Mouse (Mus musculus) midbrain, embryonic 15.5 days (tissue): ENCODE measurements around the gene Eea1. TPM values are rescaled to one million over a fixed set of nuclear protein-coding genes. Genes with fewer than 3 reads are reported as not detected.
"Not testable (repeated sequence)": the region's sequence is repeated elsewhere in the genome, so short reads cannot be mapped to it uniquely, and the experiment has no call there.

ENCODE experiments used
- ATAC-seq: fragments of 200-750 bp; cut with Nextera tagmentation; replicated peaks from 2 replicates; pipeline ENCODE4 v1.8.0; 2017; ENCODE audit warnings: moderate TSS enrichment
- H3K27ac ChIP-seq: fragments of 300-500 bp; sonication (generic); 2 replicates; pipeline ENCODE4 v1.5.1; 2015; ENCODE audit warnings: mild to moderate bottlenecking, inconsistent platforms
- H3K27me3 ChIP-seq: fragments of 300-500 bp; sonication (generic); replicated peaks from 2 replicates; pipeline ENCODE4 v1.6.1; 2015; ENCODE audit warnings: inconsistent platforms
- H3K36me3 ChIP-seq: fragments of 300-500 bp; sonication (generic); replicated peaks from 2 replicates; pipeline ENCODE4 v1.6.1; 2015; ENCODE audit warnings: inconsistent platforms
- H3K4me1 ChIP-seq: fragments of 300-500 bp; sonication (generic); 2 replicates; pipeline ENCODE4 v1.6.1; 2015; ENCODE audit warnings: inconsistent platforms
- H3K4me2 ChIP-seq: fragments of 300-500 bp; sonication (generic); 2 replicates; pipeline ENCODE4 v1.6.1; 2015; ENCODE audit warnings: inconsistent platforms, mild to moderate bottlenecking, moderate library complexity
- H3K4me3 ChIP-seq: fragments of 300-500 bp; sonication (generic); 2 replicates; pipeline ENCODE4 v1.5.1; 2015; ENCODE audit warnings: mild to moderate bottlenecking, inconsistent platforms
- H3K9ac ChIP-seq: fragments of 300-500 bp; sonication (generic); 2 replicates; pipeline ENCODE4 v1.6.1; 2015; ENCODE audit warnings: mild to moderate bottlenecking, inconsistent platforms
- H3K9me3 ChIP-seq: fragments of 300-500 bp; sonication (generic); 2 replicates; pipeline ENCODE4 v1.6.1; 2016; ENCODE audit warnings: inconsistent platforms
- WGBS: fragments of 180-500 bp; shearing (Covaris S2); methylation state at CpG from one replicate; pipeline ENCODE4 v1.1.7; 2015; ENCODE audit warnings: mixed read lengths; 5-methylcytosine and 5-hydroxymethylcytosine counted together
- polyA plus RNA-seq: library from polyadenylated mRNA; unstranded; fragments of >200 nt; fragmentation: Nextera tagmentation; extraction: Ambion mirVana; gene quantifications from 2 replicates; pipeline ENCODE4 v1.2.1, GENCODE M21; 2015

Eea1 gene
- polyA plus RNA-seq, 1 experiment from 2014 or later, result 22.7 TPM

DNA sequence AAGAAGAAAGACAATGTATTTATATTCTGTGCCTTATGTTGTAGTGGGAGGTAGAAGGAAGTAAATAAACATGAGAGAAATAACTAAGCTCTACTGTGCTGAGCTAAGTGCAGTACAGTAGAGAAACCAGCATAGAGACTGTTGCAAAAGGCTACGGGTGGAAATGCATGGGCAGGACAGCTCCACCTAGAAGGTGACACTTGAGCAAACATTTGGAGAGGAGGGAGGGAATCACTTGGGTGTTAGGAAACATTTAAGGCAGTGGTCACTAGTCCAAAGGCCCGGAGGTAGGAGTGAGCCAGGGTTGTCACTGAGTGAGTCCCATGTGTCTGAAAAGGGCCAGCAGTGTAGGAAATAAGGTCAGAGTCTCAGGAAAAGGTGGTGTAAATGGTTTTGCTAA, 77.0 kb downstream of the Eea1 start:
- H3K27me3 ChIP-seq, result no peaks in the 10 kb centered on the region
- no peak overlapping the region for H3K4me3 ChIP-seq
- H3K27ac ChIP-seq, result no peak overlapping the region
- no peak for ATAC-seq
- WGBS, result 90% methylated on average over 2 of the region's 2 CpGs
- no peaks in the 10 kb centered on the region for H3K9me3 ChIP-seq
- no peaks in the 10 kb centered on the region for H3K4me1 ChIP-seq
- H3K9ac ChIP-seq, result no peak overlapping the region
- H3K4me2 ChIP-seq, result no peak overlapping the region
- H3K36me3 ChIP-seq, result peaks cover 11% of the 10 kb centered on the region

DNA sequence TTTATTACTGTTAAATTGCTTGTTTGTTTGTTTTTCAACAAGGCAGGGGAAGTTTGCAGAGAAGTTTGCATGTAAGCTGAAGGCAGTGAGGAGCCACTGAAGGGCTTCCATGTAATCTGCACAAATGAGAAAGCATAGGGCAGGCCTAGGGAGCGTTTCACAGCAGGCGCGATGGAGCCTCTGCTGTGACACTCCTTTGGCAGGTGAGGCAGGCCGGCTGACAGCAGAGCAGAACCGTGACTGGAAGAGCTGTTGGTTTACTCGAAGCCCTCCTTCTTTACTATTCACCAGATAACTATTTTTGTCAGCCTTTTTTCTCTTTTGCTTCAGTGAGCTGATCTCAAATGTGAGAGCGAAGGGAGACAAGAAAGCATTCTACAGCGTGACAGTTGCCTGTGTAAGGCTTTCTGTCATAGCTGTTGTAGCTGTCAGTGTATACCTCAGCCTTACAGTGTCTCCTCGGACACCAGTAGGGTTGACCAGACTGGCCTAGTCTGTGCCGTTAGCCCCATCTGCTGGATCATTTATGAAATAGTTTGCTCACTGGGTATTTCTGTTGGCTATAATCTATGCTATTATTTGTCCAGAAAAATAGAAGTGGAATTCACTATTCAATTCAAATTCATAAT, 93.0 kb downstream of the Eea1 start:
- Histone ChIP-seq H3K27ac (no peak overlapping the region), H3K9ac (no peak overlapping the region), H3K27me3 (no peaks in the 10 kb centered on the region), H3K4me2 (no peak overlapping the region), H3K9me3 (no peaks in the 10 kb centered on the region), H3K4me3 (no peak overlapping the region), H3K36me3 (peaks cover under 1% of the 10 kb centered on the region), H3K4me1 (no peaks in the 10 kb centered on the region)
- ATAC-seq, result peak; percentile 94
- WGBS, result 45% methylated on average over 10 of the region's 10 CpGs

- Histone ChIP-seq H3K4me2 (no peak overlapping the region), H3K4me3 (no peak overlapping the region), H3K27ac (no peak overlapping the region), H3K9me3 (no peaks in the 10 kb centered on the region), H3K9ac (no peak overlapping the region), H3K36me3 (peaks cover 7% of the 10 kb centered on the region), H3K4me1 (no peaks in the 10 kb centered on the region), H3K27me3 (no peaks in the 10 kb centered on the region)
- WGBS, result 75% methylated on average over 3 of the region's 3 CpGs
- ATAC-seq, result no peak
Observed at GRCm38 (mm10) chr10:96034106-96034505, 93.7 kb downstream of the Eea1 start.

DNA sequence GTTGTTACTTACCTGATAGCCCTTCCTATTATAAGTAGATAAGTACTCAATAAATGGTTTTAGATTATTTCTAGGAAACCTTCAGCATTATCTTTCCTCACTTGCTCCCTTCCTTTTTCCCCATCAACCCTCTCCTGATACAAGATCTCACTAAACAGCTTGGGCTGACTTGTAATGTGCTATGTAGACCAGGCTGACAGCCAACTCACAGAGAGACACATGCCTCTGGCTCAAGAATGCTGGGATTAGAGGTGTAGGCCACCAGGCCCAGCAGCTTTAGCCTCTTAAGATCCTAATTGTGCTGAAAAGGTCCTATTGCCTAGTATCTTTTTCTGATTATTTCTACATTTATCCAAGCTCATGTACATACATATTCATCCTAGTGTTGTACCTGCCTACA, 95.5 kb downstream of the Eea1 start:
- no peaks in the 10 kb centered on the region for H3K4me1 ChIP-seq
- H3K27ac ChIP-seq, result no peak overlapping the region
- H3K9me3 ChIP-seq, result no peaks in the 10 kb centered on the region
- no peak overlapping the region for H3K4me2 ChIP-seq
- H3K36me3 ChIP-seq, result peaks cover 9% of the 10 kb centered on the region
- no peaks in the 10 kb centered on the region for H3K27me3 ChIP-seq
- no peak overlapping the region for H3K4me3 ChIP-seq
- ATAC-seq, result no peak
- H3K9ac ChIP-seq, result no peak overlapping the region

DNA sequence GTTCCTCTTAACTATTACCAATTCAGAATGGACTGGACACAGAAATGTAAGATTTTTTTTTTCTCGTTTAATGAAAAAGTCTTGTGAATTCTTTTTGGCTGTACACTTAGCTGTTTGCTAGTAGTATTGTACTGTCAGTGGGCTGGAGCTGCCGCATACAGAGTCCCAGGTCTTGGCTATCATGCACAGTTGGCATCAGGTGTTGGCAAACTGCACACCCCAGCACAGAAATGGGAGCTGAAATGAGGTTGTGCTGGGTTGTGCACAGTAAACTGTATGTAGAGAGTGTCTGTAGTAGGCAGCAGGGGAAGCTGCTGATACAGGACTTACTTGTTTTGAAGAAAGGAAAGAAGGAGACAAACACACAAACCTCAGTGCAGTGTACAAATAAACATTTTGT, 103.8 kb downstream of the Eea1 start:
- no peak overlapping the region for H3K27ac ChIP-seq
- H3K4me3 ChIP-seq, result no peak overlapping the region
- H3K36me3 ChIP-seq, result peaks cover under 1% of the 10 kb centered on the region; the same call in 1 of the 2 replicates
- no peak for ATAC-seq
- H3K4me1 ChIP-seq, result no peaks in the 10 kb centered on the region
- H3K27me3 ChIP-seq, result no peaks in the 10 kb centered on the region
- H3K9me3 ChIP-seq, result no peaks in the 10 kb centered on the region
- 90% methylated on average over 2 of the region's 2 CpGs for WGBS
- H3K9ac ChIP-seq, result no peak overlapping the region
- no peak overlapping the region for H3K4me2 ChIP-seq

GRCm38 (mm10) chr10:96047960-96048536, 107.6 kb downstream of the Eea1 start:
- Histone ChIP-seq H3K4me3 (no peak overlapping the region), H3K4me1 (no peaks in the 10 kb centered on the region), H3K27ac (no peak overlapping the region), H3K9me3 (no peaks in the 10 kb centered on the region), H3K9ac (no peak overlapping the region), H3K4me2 (no peak overlapping the region), H3K27me3 (no peaks in the 10 kb centered on the region), H3K36me3 (no peaks in the 10 kb centered on the region)
- WGBS, result 33% methylated on average over 9 of the region's 9 CpGs
- no peak for ATAC-seq

DNA sequence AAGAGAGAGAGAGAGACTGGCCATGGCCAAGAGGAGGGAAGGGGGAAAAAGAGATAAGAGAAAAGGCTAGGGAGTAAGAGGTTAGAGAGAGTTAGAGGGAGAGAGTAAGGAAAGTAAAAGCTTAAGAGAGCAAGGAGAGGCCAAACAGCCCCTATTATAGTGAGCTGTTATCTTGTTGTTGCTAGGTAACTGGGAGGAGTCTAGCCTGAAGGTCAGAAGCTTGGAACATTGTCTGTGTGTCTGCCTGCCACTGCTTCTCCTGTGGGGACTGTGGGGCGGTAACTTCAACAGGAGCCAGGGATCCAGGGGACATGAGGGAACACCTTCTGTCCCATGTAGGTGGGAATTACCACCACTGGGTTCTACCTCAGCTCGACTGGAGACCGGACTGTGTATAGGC, 108.1 kb downstream of the Eea1 start:
- H3K9me3 ChIP-seq, result no peaks in the 10 kb centered on the region
- H3K36me3 ChIP-seq, result no peaks in the 10 kb centered on the region
- no peak overlapping the region for H3K4me3 ChIP-seq
- no peak overlapping the region for H3K9ac ChIP-seq
- no peak for ATAC-seq
- no peaks in the 10 kb centered on the region for H3K27me3 ChIP-seq
- 85% methylated on average over 3 of the region's 3 CpGs for WGBS
- no peaks in the 10 kb centered on the region for H3K4me1 ChIP-seq
- no peak overlapping the region for H3K4me2 ChIP-seq
- no peak overlapping the region for H3K27ac ChIP-seq

DNA sequence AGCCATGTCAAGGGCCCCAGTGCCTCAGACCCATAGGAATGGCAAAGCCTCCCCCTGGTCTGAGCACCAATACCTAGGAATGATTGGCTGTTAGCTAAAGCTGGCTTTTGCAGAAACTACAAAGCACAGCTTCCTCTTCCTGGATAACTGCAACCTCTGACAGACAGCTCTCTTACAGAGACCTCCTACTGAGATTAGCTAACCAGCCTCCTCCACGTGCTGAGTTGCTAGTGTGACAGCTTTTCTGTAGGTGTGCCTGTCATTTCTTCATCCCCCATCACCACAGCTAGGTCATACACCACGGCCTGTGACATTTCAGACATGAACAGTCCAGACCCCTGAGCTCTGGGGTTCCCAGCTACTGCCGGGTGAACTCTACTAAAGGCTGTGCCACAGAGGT, 126.9 kb downstream of the Eea1 start:
- no peak for ATAC-seq
- no peak overlapping the region for H3K9ac ChIP-seq
- H3K27me3 ChIP-seq, result no peaks in the 10 kb centered on the region
- H3K9me3 ChIP-seq, result no peaks in the 10 kb centered on the region
- no peaks in the 10 kb centered on the region for H3K4me1 ChIP-seq
- 58% methylated on average over 3 of the region's 3 CpGs for WGBS
- H3K4me3 ChIP-seq, result no peak overlapping the region
- H3K27ac ChIP-seq, result no peak overlapping the region
- no peaks in the 10 kb centered on the region for H3K36me3 ChIP-seq
- H3K4me2 ChIP-seq, result no peak overlapping the region

DNA sequence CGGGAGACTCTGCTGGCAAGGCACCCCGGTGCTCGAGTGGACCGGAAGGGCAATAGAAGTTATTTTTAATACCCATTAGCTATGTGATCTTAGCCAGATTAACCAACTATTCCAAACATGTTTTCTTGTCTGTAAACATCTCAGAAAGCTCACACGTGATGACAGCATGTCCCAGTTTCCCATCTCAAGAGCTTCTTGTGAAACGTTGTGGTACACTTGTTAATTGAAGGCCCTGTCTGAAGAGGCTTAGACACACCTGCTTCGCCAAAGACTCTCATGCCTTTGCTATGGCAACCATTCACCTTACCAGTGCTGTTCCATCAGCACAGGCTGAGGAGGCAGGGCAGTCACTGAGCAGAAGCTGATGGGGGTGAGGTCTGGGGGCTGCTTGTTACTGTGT, 133.9 kb downstream of the Eea1 start:
- Histone ChIP-seq H3K4me2 (no peak overlapping the region), H3K9ac (no peak overlapping the region), H3K4me1 (peaks cover 7% of the 10 kb centered on the region; the same call in 1 of the 2 replicates), H3K9me3 (no peaks in the 10 kb centered on the region), H3K4me3 (no peak overlapping the region), H3K27ac (no peak overlapping the region), H3K36me3 (no peaks in the 10 kb centered on the region), H3K27me3 (no peaks in the 10 kb centered on the region)
- no peak for ATAC-seq
- WGBS, result 88% methylated on average over 7 of the region's 7 CpGs

- 82% methylated on average over 4 of the region's 4 CpGs for WGBS
- no peak overlapping the region for H3K9ac ChIP-seq
- no peak for ATAC-seq
Observed at GRCm38 (mm10) chr10:96075403-96075802, 135.0 kb downstream of the Eea1 start.

GRCm38 (mm10) chr10:96075880-96076279, 135.4 kb downstream of the Eea1 start:
- ATAC-seq, result no peak
- Histone ChIP-seq H3K4me2 (no peak overlapping the region), H3K4me3 (no peak overlapping the region), H3K4me1 (peaks cover 7% of the 10 kb centered on the region; the same call in 1 of the 2 replicates), H3K36me3 (no peaks in the 10 kb centered on the region), H3K27ac (no peak overlapping the region), H3K9me3 (no peaks in the 10 kb centered on the region), H3K9ac (no peak overlapping the region), H3K27me3 (no peaks in the 10 kb centered on the region)
- 15% methylated on average over 7 of the region's 7 CpGs for WGBS

More at GRCm38 (mm10) chr10:96075403-96075802, 135.0 kb downstream of the Eea1 start:
- Histone ChIP-seq H3K4me1 (peaks cover 7% of the 10 kb centered on the region; the same call in 1 of the 2 replicates), H3K27ac (no peak overlapping the region), H3K4me3 (no peak overlapping the region), H3K27me3 (no peaks in the 10 kb centered on the region), H3K9me3 (no peaks in the 10 kb centered on the region), H3K4me2 (no peak overlapping the region), H3K36me3 (no peaks in the 10 kb centered on the region)

- no peak overlapping the region for H3K27ac ChIP-seq
- WGBS, result 47% methylated on average over 3 of the region's 3 CpGs
- H3K9me3 ChIP-seq, result no peaks in the 10 kb centered on the region
- no peak overlapping the region for H3K9ac ChIP-seq
- no peak overlapping the region for H3K4me2 ChIP-seq
- H3K27me3 ChIP-seq, result no peaks in the 10 kb centered on the region
- ATAC-seq, result no peak
- H3K36me3 ChIP-seq, result no peaks in the 10 kb centered on the region
- peaks cover 7% of the 10 kb centered on the region; the same call in 1 of the 2 replicates for H3K4me1 ChIP-seq
- no peak overlapping the region for H3K4me3 ChIP-seq
Observed at GRCm38 (mm10) chr10:96076461-96076860, 136.0 kb downstream of the Eea1 start.

DNA sequence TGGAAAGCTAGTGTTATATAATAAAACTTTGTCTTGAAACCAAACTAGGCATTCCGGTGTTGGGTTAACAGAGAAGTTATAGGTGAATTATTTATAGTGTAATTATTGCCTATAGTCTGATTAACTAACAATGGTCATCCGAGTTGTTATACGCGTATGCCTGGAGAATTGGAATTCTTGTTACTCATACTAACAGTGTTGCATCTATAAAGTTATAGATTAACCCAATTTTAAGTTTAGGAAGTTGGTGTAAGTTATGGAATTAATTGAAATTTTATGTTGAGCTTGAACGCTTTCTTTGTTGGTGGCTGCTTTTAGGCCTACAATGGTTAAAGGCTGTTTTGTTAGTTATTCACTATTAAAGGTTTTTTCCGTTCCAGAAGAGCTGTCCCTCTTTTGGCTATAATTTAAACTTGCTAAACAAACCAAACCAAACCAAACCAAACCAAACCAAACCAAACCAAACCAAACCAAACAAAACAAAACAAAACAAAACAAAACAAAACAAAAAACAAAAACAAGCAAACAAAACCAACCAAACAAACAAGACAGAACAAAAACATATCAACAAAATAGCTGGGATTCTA, 137.1 kb downstream of the Eea1 start:
- not testable (repeated sequence) for H3K4me2 ChIP-seq, H3K9ac ChIP-seq, H3K27me3 ChIP-seq, H3K36me3 ChIP-seq, H3K27ac ChIP-seq, H3K4me1 ChIP-seq, H3K4me3 ChIP-seq, H3K9me3 ChIP-seq
- ATAC-seq, result peak; percentile 100
- WGBS, result 89% methylated on average over 6 of the region's 6 CpGs
